Mouse (Mus musculus) MEL (cell line): ENCODE data around the gene Gm4846.

Source experiments
- CHD2 ChIP-seq: IDR thresholded peaks from 2 replicates; pipeline ENCODE4 v1.6.1; 2011; ENCODE audit warnings: low read length, improper control_type of control experiment
- CTCF ChIP-seq, 3 experiments: IDR thresholded peaks in 2 of 3; conservative IDR thresholded peaks in 1 of 3; 2 replicates each; pipeline ENCODE4 v1.5.1; 2011 to 2012; ENCODE audit warnings: low read length in 3 of 3, low read depth in 2 of 3, mild to moderate bottlenecking in 2 of 3, improper control_type of control experiment in 1 of 3, inconsistent platforms in 1 of 3, mixed read lengths in 1 of 3, moderate library complexity in 1 of 3; ENCODE audit not compliant: control insufficient read depth in 1 of 3, insufficient read depth in 1 of 3, poor library complexity in 1 of 3, severe bottlenecking in 1 of 3
- E2F4 ChIP-seq: IDR thresholded peaks from 2 replicates; pipeline ENCODE4 v1.6.1; 2011; ENCODE audit warnings: low read depth, low read length, improper control_type of control experiment, borderline replicate concordance
- EP300 ChIP-seq, 2 experiments: IDR thresholded peaks; 2 replicates each; pipeline ENCODE4 v1.6.1; 2011; ENCODE audit warnings: improper control_type of control experiment in 2 of 2, low read length in 2 of 2, low read depth in 1 of 2, mild to moderate bottlenecking in 1 of 2
- GABPA ChIP-seq: IDR thresholded peaks from 2 replicates; pipeline ENCODE4 v1.6.1; 2012; ENCODE audit warnings: low read depth, mild to moderate bottlenecking, inconsistent platforms, low read length, improper control_type of control experiment, moderate library complexity
- HCFC1 ChIP-seq: IDR thresholded peaks from 2 replicates; pipeline ENCODE4 v1.6.1; 2012; ENCODE audit warnings: low read depth, mild to moderate bottlenecking, inconsistent platforms, low read length, improper control_type of control experiment, moderate library complexity
- MEF2A ChIP-seq: IDR thresholded peaks from 2 replicates; pipeline ENCODE4 v1.6.1; 2014; ENCODE audit warnings: low read depth, mild to moderate bottlenecking, inconsistent platforms, low read length, improper control_type of control experiment; ENCODE audit not compliant: poor library complexity, insufficient replicate concordance, severe bottlenecking; ENCODE audit errors: extremely low read depth
- TAL1 ChIP-seq: IDR thresholded peaks from 2 replicates; pipeline ENCODE4 v1.6.1; 2012; ENCODE audit warnings: mild to moderate bottlenecking, inconsistent platforms, low read length, moderate library complexity, mixed read lengths
- TCF12 ChIP-seq: IDR thresholded peaks from 2 replicates; pipeline ENCODE4 v1.6.1; 2014; ENCODE audit warnings: low read depth, mild to moderate bottlenecking, inconsistent platforms, low read length, improper control_type of control experiment, moderate library complexity
- ZNF384 ChIP-seq: IDR thresholded peaks from 2 replicates; pipeline ENCODE4 v1.6.1; 2012; ENCODE audit warnings: low read depth, mild to moderate bottlenecking, inconsistent platforms, low read length, improper control_type of control experiment

GRCm38 (mm10) chr1:166479503-166479902 is 17.9 kb downstream of the Gm4846 start:
- no peak for TF ChIP-seq ZNF384
- TF ChIP-seq TCF12: no peak
- TF ChIP-seq GABPA: no peak
- TF ChIP-seq CTCF (IDR thresholded peaks at IDR 0.05 in 2 of 3, conservative IDR thresholded peaks at IDR 0.05 in 1 of 3; ENCODE audit: control insufficient read depth in 1 of 3, insufficient read depth in 1 of 3, low read depth in 2 of 3, low read length in 3 of 3, poor library complexity in 1 of 3, severe bottlenecking in 1 of 3): no peak
- TF ChIP-seq CHD2: no peak
- TF ChIP-seq MEF2A: no peak
- no peak for TF ChIP-seq EP300 (IDR thresholded peaks at IDR 0.05; ENCODE audit: low read depth in 1 of 2, low read length in 2 of 2)
- no peak for TF ChIP-seq E2F4
- no peak for TF ChIP-seq TAL1
- no peak for TF ChIP-seq HCFC1
